Mouse (Mus musculus): ENCODE measurements at regions not wholly inside any gene's neighbourhood (a gene's known extent, or its start where the extent isn't known, plus 50 kb on each side); places are given as distances from the start of the nearest gene placed in this dataset.

DNA sequence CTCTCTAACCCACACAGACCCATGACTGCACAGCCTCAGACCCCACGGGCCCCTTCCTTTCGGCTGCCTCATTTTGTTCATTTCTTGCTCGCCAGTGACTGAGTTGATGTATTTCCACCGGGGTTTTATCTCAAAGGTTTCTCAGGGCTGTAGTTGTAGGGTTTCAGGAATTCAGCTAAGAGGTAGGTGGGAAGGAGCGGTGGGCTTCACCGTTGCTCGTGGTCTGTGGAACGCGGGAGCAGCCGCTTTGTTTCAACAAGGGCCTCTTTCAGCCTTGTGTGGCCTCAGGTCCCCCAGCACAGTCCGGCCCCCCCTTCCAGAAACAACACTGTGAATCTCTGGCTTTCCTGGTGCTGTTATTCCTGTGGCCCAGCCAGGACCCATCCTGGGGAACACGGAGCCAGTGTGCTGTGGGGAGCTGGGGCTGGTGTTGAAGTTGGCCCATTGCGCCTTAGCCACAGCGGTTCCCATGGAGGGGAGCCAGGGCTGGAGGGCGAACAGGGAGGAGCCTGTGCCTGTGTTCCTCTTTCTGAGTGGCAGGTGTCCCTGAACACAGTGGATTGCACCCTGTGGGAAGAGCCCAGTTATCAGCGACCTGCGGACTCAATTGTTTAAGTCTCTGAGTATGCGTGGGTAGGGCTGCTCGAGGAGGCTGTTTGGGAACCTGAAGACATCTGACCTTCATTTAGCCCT, 68.9 kb upstream of the Slc38a2 start:
- no peak for DNase-seq

DNA sequence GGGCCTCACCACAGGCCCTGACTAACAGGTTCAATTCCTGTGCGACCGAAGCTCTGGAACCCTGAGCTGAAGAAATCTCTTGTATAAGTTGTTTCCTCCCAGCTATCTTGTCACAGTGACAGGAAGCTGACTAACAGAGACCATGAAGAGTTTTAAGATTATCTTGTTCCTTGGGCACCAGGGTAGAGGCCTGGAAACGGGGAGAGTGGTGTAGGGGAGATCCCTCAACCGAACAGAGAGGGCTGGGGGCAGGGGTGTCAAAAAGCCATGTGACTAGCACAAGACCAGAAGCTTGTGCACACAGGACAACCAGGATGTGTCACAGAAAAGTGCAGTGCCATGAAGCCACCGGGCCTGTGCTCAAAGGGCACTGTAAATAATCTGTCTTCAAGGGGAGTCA, 67.7 kb upstream of the Slc38a2 start:
- DNase-seq, result no peak

DNA sequence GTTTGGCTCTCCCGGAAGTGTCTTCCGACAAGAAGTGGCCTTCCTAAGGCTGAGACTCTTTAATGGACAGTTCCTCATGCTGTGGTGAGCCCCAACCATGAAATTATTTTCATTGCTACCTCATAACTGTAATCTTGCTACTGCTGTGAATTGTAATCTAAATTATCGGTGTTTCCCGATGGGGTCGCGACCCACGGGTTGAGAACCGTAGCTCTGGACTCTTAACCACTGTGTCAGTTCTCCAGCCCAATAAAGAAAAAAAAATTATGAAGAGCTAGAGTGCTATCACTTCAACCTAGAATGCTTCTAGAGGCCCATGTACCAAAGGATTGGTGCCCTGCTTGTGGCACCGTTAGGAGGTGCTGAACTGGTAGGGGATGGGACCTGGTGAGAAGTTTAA, 66.7 kb upstream of the Slc38a2 start:
- DNase-seq, result no peak

DNA sequence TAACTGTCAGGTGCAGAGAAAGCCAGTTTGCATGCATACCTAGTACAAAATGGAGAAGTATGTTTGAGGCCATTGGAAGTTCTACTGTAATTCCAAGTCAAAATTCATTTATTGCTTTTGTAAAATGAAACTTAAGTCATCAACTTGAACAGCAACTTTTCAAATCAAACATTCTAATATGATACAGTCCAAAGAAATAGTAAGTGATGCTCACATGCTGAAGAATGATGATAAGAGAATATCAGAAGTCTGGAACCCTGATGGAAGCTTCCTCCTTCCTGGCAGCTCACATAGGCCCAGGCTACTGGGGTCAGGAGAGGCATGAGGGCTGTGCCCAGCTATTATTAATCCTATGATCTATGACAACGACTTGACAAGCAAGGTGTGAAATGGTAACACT, 64.1 kb upstream of the Slc38a2 start:
- DNase-seq, result no peak

- DNase-seq, result no peak
Measured at GRCm38 (mm10) chr15:96759078-96759995, 59.8 kb upstream of the Slc38a2 start.

DNA sequence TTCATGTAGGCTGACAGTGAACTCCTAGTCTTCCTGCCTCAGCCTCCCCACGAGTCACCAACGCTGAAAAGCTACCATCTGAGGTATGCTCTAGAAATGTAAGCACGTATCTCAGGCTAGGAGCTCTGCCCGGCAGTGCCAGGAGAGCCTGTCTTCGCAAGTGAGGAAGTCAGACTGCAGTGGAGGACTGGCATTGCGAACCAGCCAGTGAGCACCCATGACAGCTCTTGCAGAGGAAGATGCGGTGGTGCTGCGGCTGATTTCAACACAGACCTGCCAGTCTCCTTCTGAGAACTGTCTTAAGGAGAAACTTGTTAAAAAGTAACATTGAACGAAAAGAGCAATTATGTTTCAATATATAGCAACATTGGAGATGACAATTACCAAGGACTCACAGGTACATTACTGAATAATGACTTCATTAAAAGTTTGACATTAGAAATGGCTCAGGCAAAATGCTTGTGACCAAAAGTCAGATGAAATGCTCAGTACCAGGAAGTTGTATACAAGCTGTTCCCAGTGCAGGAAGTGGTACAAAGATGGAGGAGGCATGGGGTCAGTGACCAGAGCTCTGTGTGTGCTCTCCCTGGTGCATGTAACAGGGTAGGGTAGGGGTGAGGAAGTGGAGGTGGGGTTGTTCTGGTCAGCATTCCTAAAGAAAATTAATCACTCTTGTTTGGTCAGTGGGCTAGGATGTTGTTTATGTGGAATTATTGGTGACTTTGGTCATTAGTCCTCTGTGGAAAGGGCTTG, 58.1 kb upstream of the Slc38a2 start:
- DNase-seq, result no peak

GRCm38 (mm10) chr15:96756456-96756855, 56.9 kb upstream of the Slc38a2 start:
- DNase-seq, result no peak

- DNase-seq, result no peak
Measured at GRCm38 (mm10) chr15:96755951-96756350, 56.4 kb upstream of the Slc38a2 start.

GRCm38 (mm10) chr15:96755322-96755942, 55.9 kb upstream of the Slc38a2 start:
- no peak for DNase-seq

DNA sequence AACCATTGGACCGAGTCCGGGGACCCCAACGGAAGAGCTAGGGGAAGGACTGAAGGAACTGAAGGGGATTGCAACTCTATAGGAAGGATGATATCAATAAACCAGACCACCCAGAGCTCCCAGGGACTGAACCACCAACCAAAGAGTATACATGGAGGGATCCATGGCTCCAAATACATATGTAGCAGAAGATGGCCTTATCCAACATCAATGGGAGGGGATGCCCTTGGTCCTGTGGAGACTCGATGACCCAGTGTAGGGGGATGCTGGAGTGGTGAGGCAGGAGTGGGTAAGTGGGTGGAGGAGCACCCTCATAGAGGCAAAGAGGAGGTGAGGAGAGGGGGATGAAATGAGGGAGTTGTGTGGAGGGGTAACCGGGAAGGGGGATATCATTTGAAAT, 54.5 kb upstream of the Slc38a2 start:
- no peak for DNase-seq

DNA sequence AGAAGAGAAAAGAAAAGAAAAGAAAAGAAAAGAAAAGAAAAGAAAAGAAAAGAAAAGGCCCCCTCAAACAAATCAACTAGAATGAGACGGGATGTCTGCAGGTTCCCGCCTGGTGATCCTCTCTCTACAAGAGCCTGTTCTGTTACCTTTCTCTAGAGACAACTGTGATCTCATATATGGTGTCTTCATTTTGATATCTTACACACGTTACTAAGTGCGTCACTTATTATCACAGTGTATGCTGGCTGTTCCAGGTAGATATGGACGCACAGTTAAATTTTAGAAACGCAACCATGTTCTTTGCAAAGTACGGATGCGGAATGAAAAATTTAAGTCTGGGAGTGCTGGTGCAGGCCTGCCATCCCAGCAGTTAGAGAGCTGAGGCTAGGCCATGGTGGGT, 53.2 kb upstream of the Slc38a2 start:
- no peak for DNase-seq

DNA sequence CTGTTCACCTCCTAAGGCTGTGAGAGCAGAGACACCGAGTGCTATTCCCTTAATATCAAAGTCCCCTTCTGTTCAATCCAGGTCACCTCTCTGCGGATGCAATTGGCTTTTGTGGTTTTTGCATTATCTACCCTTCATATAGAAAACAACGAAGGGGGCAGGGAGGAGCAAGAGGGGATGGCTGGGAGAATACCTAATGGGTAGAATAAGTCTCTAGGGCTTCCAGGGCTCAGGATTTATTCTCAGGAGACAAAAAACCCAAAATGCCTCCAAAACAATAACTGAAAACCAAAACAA, 52.5 kb upstream of the Slc38a2 start:
- no peak for DNase-seq

DNA sequence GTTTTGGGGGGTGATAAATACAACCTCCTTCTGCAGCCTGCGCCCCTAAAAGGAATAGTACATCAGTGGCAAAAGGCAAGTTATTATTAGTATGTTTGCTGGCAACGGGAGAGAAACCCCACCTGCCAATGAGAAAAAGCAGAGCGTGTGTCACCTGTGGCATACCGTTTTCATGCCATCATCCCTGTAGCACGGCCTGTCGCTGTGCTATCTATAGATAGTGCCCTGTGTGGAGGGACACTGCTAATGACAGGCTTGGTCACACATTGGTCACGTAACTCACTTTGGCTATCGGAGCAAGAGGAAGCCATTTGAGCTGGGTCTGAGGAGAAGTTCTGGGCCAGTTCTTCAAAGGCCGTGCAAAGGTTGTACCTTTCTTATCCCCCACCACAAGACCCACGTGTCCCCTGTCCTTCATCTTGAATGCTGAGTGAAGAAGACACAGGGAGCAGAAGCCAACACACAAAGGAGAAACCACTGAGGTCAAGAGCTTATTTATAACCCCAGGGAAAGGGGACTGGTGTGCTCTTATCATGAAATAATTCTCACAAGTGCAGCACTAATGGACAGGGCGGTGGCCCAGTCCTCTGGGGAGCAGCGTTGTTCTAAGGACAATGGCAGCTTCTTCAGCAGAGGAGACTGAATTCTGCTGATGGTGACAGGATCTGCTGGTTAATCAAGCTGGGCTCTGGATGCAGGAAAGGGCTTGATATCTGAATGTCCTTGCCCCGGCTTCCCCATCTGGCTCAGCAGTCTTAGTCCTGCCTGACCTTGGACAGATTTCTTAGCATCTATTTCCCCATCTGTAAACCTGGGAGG, 51.9 kb upstream of the Slc38a2 start:
- no peak for DNase-seq

DNA sequence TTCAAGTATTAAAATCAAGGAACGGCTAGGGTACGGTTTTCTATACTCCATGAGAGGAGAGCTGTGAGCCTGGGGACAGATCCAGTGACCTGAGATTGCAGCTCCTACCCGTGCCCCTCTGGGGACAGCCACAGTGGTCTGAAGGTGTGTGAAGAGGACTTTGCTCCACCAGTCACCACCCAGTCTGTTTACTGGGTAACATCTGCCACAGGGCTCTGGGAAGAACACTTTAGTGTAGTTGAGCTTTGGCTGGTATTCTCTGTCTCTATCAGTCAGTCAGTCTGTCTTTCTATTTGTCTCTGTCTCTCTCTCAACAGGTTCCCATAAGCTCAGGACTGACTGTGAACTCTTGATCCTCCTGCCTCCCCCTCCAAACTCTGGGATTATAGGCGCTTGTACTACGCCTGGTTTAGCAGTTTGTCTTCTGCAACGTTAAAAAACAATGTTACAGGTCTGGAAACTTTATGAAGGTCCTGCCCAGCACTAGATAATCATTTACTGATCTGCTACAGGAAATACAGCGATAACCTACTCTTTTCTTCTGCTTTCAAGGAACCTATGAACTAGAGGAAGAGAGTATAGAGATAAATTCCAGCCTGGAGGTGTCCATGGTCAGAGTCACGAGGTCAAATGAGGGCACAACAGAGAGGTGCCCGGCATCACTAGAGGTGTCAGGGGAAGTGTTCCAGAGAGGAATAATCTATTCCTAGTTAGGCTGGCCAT, 50.2 kb upstream of the Slc38a2 start:
- no peak for DNase-seq
